Mouse (Mus musculus) G1E (cell line): Measurements from ENCODE around the gene 4930404H24Rik. TPM values are rescaled to one million over a fixed set of nuclear protein-coding genes. Genes with fewer than 3 reads are reported as not detected.
A peak's percentile ranks its signal among the peaks of the same experiment; 100 is the strongest.

ENCODE experiments used
- ATAC-seq: 2 replicates; pipeline ENCODE4 v1.8.0; 2016; ENCODE audit warnings: mild to moderate bottlenecking; ENCODE audit not compliant: insufficient number of reproducible peaks, poor library complexity, low FRiP score, severe bottlenecking; ENCODE audit errors: extremely low read depth
- DNase-seq: peaks from one replicate; pipeline ENCODE4 v3.0.0; 2012; ENCODE audit warnings: low spot score
- H3K27me3 ChIP-seq: 2 replicates; pipeline ENCODE4 v1.6.1; 2012; ENCODE audit warnings: mild to moderate bottlenecking, low read length, inconsistent platforms; ENCODE audit not compliant: insufficient read depth
- H3K36me3 ChIP-seq: replicated peaks from 2 replicates; pipeline ENCODE3; 2012; ENCODE audit warnings: mild to moderate bottlenecking, inconsistent platforms
- H3K4me1 ChIP-seq: 2 replicates; pipeline ENCODE4 v1.6.1; 2012; ENCODE audit warnings: low read depth, low read length, inconsistent platforms, mixed read lengths; ENCODE audit not compliant: insufficient read depth
- H3K4me3 ChIP-seq: 2 replicates; pipeline ENCODE4 v1.5.1; 2012; ENCODE audit warnings: low read depth, mild to moderate bottlenecking, inconsistent platforms, low read length, moderate library complexity, mixed read lengths
- H3K9me3 ChIP-seq: replicated peaks from 2 replicates; pipeline ENCODE4 v1.6.1; 2012; ENCODE audit warnings: inconsistent platforms
- CTCF ChIP-seq: IDR thresholded peaks from 2 replicates; pipeline ENCODE4 v1.5.1; 2012; ENCODE audit warnings: low read depth, low read length, inconsistent platforms, mixed read lengths
- GATA1 ChIP-seq: IDR thresholded peaks from 2 replicates; pipeline ENCODE4 v1.6.1; 2012; ENCODE audit warnings: borderline replicate concordance, low read length, inconsistent platforms, mixed read lengths
- GATA2 ChIP-seq: IDR thresholded peaks from 2 replicates; pipeline ENCODE4 v1.6.1; 2012; ENCODE audit warnings: low read depth, low read length, inconsistent platforms, borderline replicate concordance
- POLR2AphosphoS5 ChIP-seq: IDR thresholded peaks from 2 replicates; pipeline ENCODE4 v1.6.1; 2012; ENCODE audit warnings: low read depth, low read length, inconsistent platforms; ENCODE audit not compliant: insufficient replicate concordance
- TAL1 ChIP-seq: conservative IDR thresholded peaks from 2 replicates; pipeline ENCODE4 v1.6.1; 2012; ENCODE audit warnings: low read depth, low read length, inconsistent platforms, mixed read lengths
- polyA plus RNA-seq: library from polyadenylated mRNA; stranded (reverse); fragments of >175 nt; gene quantifications from 2 replicates; pipeline ENCODE4 v1.2.3, GENCODE M21; 2012
- total RNA-seq, 2 experiments: library from RNA; stranded (forward) in 1 of 2; stranded (reverse) in 1 of 2; fragments of 200-1000 nt in 1 of 2; fragments of >200 nt in 1 of 2; fragmentation: Nextera tagmentation in 1 of 2; gene quantifications; 2 replicates each; pipeline ENCODE4 v1.2.3; 2014 to 2017

The 4930404H24Rik gene
- total and polyA plus RNA-seq, 3 experiments, result not detected

- no peak for ATAC-seq
- no peak for TF ChIP-seq GATA2
- no peak for TF ChIP-seq TAL1
- TF ChIP-seq CTCF, result no peak
- no peak for TF ChIP-seq GATA1
- TF ChIP-seq POLR2AphosphoS5, result no peak
- H3K4me1 ChIP-seq, result peaks cover 37% of the 10 kb centered on the region
- H3K27me3 ChIP-seq, result peaks cover 5% of the 10 kb centered on the region; the same call in 1 of the 2 replicates
- no peak for DNase-seq
- H3K9me3 ChIP-seq, result no peaks in the 10 kb centered on the region
- H3K36me3 ChIP-seq, result peaks cover 89% of the 10 kb centered on the region
- no peak overlapping the region for H3K4me3 ChIP-seq
These were observed 17.2 kb upstream of the 4930404H24Rik start for GRCm38 (mm10) chr2:153475114-153476112.

GRCm38 (mm10) chr2:153478583-153478982 lies 14.0 kb upstream of the 4930404H24Rik start:
- no peak overlapping the region for H3K4me3 ChIP-seq
- no peaks in the 10 kb centered on the region for H3K9me3 ChIP-seq
- peaks cover 46% of the 10 kb centered on the region for H3K4me1 ChIP-seq
- no peak for ATAC-seq
- peaks cover 84% of the 10 kb centered on the region for H3K36me3 ChIP-seq
- peak; percentile 58 for DNase-seq
- H3K27me3 ChIP-seq, result peaks cover 27% of the 10 kb centered on the region; the same call in 1 of the 2 replicates
- TF ChIP-seq GATA2 (no peak), CTCF (peak; percentile 63)

GRCm38 (mm10) chr2:153479486-153479885 lies 13.1 kb upstream of the 4930404H24Rik start:
- H3K9me3 ChIP-seq, result no peaks in the 10 kb centered on the region
- peaks cover 34% of the 10 kb centered on the region; the same call in 1 of the 2 replicates for H3K27me3 ChIP-seq
- H3K36me3 ChIP-seq, result peaks cover 77% of the 10 kb centered on the region
- peaks cover 45% of the 10 kb centered on the region for H3K4me1 ChIP-seq
- TF ChIP-seq GATA1 (no peak), CTCF (no peak), TAL1 (no peak), POLR2AphosphoS5 (no peak), GATA2 (no peak)
- DNase-seq (no peak), ATAC-seq (peak; percentile 47)
- no peak overlapping the region for H3K4me3 ChIP-seq

GRCm38 (mm10) chr2:153481108-153481860 lies 11.3 kb upstream of the 4930404H24Rik start:
- TF ChIP-seq CTCF (no peak), TAL1 (no peak), POLR2AphosphoS5 (no peak), GATA1 (no peak), GATA2 (no peak)
- ATAC-seq (no peak), DNase-seq (no peak)
- peaks cover 43% of the 10 kb centered on the region; the same call in 1 of the 2 replicates for H3K27me3 ChIP-seq
- peaks cover 63% of the 10 kb centered on the region for H3K36me3 ChIP-seq
- H3K4me3 ChIP-seq, result no peak overlapping the region
- H3K9me3 ChIP-seq, result no peaks in the 10 kb centered on the region
- H3K4me1 ChIP-seq, result peaks cover 29% of the 10 kb centered on the region

GRCm38 (mm10) chr2:153481861-153482120 lies 10.8 kb upstream of the 4930404H24Rik start:
- Histone ChIP-seq H3K4me3 (no peak overlapping the region), H3K4me1 (peaks cover 29% of the 10 kb centered on the region), H3K27me3 (peaks cover 43% of the 10 kb centered on the region; the same call in 1 of the 2 replicates), H3K36me3 (peaks cover 58% of the 10 kb centered on the region), H3K9me3 (no peaks in the 10 kb centered on the region)
- ATAC-seq (no peak), DNase-seq (no peak)
- TF ChIP-seq GATA1 (no peak), TAL1 (no peak), POLR2AphosphoS5 (no peak), GATA2 (no peak), CTCF (no peak)
